Mouse (Mus musculus): Measurements from ENCODE around the gene Kmt2a. TPM values are rescaled to one million over a fixed set of nuclear protein-coding genes. Genes with fewer than 3 reads are reported as not detected.
A peak's percentile ranks its signal among the peaks of the same experiment; 100 is the strongest.

Kmt2a gene
- total RNA-seq (2021), result 10 to 100 TPM; 25.0 to 30.3 TPM

- intact Hi-C loops (cut with DNase I), result loop anchor here (2.0 to 5.0 kb wide), 3 partner anchors 39 to 109 kb away; partner anchors contain the start of gene Atp5l
- peak; percentile 98 to 99 for DNase-seq
Measured at GRCm38 (mm10) chr9:44881221-44881871, at the start of gene Kmt2a. Kmt2a (minus strand) TSS chr9:44881296.

- intact Hi-C loops (cut with DNase I), result loop anchor here (2.0 kb wide), 1 partner anchor 41 kb away; the partner anchor contains the start of gene Kmt2a
- DNase-seq, result no peak
Measured at GRCm38 (mm10) chr9:44921543-44921942, 40.4 kb upstream of the Kmt2a start.

GRCm38 (mm10) chr9:44921123-44921468 is 40.0 kb upstream of the Kmt2a start:
- intact Hi-C loops (cut with DNase I), result loop anchor here (2.0 kb wide), 1 partner anchor 40 kb away; the partner anchor contains the start of gene Kmt2a
- DNase-seq, result no peak

- intact Hi-C loops (cut with DNase I), result loop anchor here (2.0 kb wide), 1 partner anchor 40 kb away; the partner anchor contains the start of gene Kmt2a
Measured at GRCm38 (mm10) chr9:44920374-44921122, 39.5 kb upstream of the Kmt2a start, which contains the start of gene Atp5l. Atp5l (minus strand) TSS chr9:44920742.

GRCm38 (mm10) chr9:44919606-44920005 is 38.5 kb upstream of the Kmt2a start:
- no peak for DNase-seq
- intact Hi-C loops (cut with DNase I), result loop anchor here (2.0 to 5.0 kb wide), 2 partner anchors 39 to 82 kb away; partner anchors contain the start of gene Kmt2a

More at GRCm38 (mm10) chr9:44920374-44921122, 39.5 kb upstream of the Kmt2a start, which contains the start of gene Atp5l:
- peak; percentile 91 to 92 for DNase-seq

GRCm38 (mm10) chr9:44916196-44916595 is 35.1 kb upstream of the Kmt2a start:
- DNase-seq, result peak; percentile 60 to 63
- intact Hi-C loops (cut with DNase I), result loop anchor here (5.0 kb wide), 1 partner anchor 79 kb away; no protein-coding TSS in a partner anchor

GRCm38 (mm10) chr9:44914706-44915105 is 33.6 kb upstream of the Kmt2a start:
- DNase-seq, result no peak
- intact Hi-C loops (cut with DNase I), result loop anchor here (2.0 to 5.0 kb wide), 2 partner anchors 52 to 77 kb away; no protein-coding TSS in a partner anchor

GRCm38 (mm10) chr9:44911365-44911764 is 30.3 kb upstream of the Kmt2a start:
- no peak for DNase-seq
- intact Hi-C loops (cut with DNase I), result no loop called here

- intact Hi-C loops (cut with DNase I), result loop anchor here (5.0 kb wide), 1 partner anchor 63 kb away; no protein-coding TSS in a partner anchor
Measured at GRCm38 (mm10) chr9:44905620-44906019, 24.5 kb upstream of the Kmt2a start.

GRCm38 (mm10) chr9:44904964-44905363 is 23.9 kb upstream of the Kmt2a start:
- intact Hi-C loops (cut with DNase I), result loop anchor here (5.0 kb wide), 1 partner anchor 63 kb away; no protein-coding TSS in a partner anchor
- peak; percentile 81 to 82 for DNase-seq

More at GRCm38 (mm10) chr9:44905620-44906019, 24.5 kb upstream of the Kmt2a start:
- DNase-seq, result peak; percentile 68 to 75

- DNase-seq, result no peak
- intact Hi-C loops (cut with DNase I), result no loop called here
Measured at GRCm38 (mm10) chr9:44903856-44904255, 22.8 kb upstream of the Kmt2a start.

- DNase-seq, result no peak
- intact Hi-C loops (cut with DNase I), result no loop called here
Measured at GRCm38 (mm10) chr9:44900402-44900801, 19.3 kb upstream of the Kmt2a start.

- DNase-seq, result no peak
- intact Hi-C loops (cut with DNase I), result no loop called here
Measured at GRCm38 (mm10) chr9:44899716-44900115, 18.6 kb upstream of the Kmt2a start.

- no peak for DNase-seq
- intact Hi-C loops (cut with DNase I), result no loop called here
Measured at GRCm38 (mm10) chr9:44897024-44897423, 15.9 kb upstream of the Kmt2a start.

- no peak for DNase-seq
- intact Hi-C loops (cut with DNase I), result no loop called here
Measured at GRCm38 (mm10) chr9:44892664-44893063, 11.6 kb upstream of the Kmt2a start.

GRCm38 (mm10) chr9:44891210-44891609 is 10.1 kb upstream of the Kmt2a start:
- intact Hi-C loops (cut with DNase I), result no loop called here
- no peak for DNase-seq

- no peak for DNase-seq
- intact Hi-C loops (cut with DNase I), result no loop called here
Measured at GRCm38 (mm10) chr9:44890122-44890521, 9.0 kb upstream of the Kmt2a start.

- intact Hi-C loops (cut with DNase I), result no loop called here
- no peak for DNase-seq
Measured at GRCm38 (mm10) chr9:44888114-44888624, 7.1 kb upstream of the Kmt2a start.

GRCm38 (mm10) chr9:44882981-44883569 is 2.0 kb upstream of the Kmt2a start:
- DNase-seq, result peak in 1 of 2 experiments; percentile 20
- intact Hi-C loops (cut with DNase I), result loop anchor here (5.0 kb wide), 1 partner anchor 111 kb away; no protein-coding TSS in a partner anchor

- DNase-seq, result peak; percentile 46 to 65
- intact Hi-C loops (cut with DNase I), result loop anchor here (5.0 kb wide), 1 partner anchor 110 kb away; no protein-coding TSS in a partner anchor
Measured at GRCm38 (mm10) chr9:44882436-44882980, 1.4 kb upstream of the Kmt2a start.
